Mouse (Mus musculus) MEL (cell line): ENCODE results near the gene Slc10a6. TPM values are rescaled to one million over a fixed set of nuclear protein-coding genes. Genes with fewer than 3 reads are reported as not detected.

ENCODE experiments used
- DNase-seq: peaks from one replicate; pipeline ENCODE4 v3.0.0; 2011; ENCODE audit warnings: low read depth, low spot score
- H3K27ac ChIP-seq: 2 replicates; pipeline ENCODE4 v1.5.1; 2012; ENCODE audit warnings: low read depth, mild to moderate bottlenecking, control low read depth, low read length, moderate library complexity; ENCODE audit not compliant: control insufficient read depth
- H3K27me3 ChIP-seq, 2 experiments: fragments of 150-350 bp in 1 of 2; sonication (generic) in 1 of 2; 2 replicates each; pipeline ENCODE4 v1.6.1; 2012; ENCODE audit warnings: low read length in 2 of 2, mild to moderate bottlenecking in 2 of 2, improper control_type of control experiment in 1 of 2, moderate library complexity in 1 of 2; ENCODE audit not compliant: insufficient read depth in 2 of 2, control insufficient read depth in 1 of 2
- H3K36me3 ChIP-seq, 2 experiments: 2 replicates each; pipeline ENCODE4 v1.6.1; 2012 to 2014; ENCODE audit warnings: low read length in 2 of 2, improper control_type of control experiment in 1 of 2, inconsistent platforms in 1 of 2, mild to moderate bottlenecking in 1 of 2; ENCODE audit not compliant: insufficient read depth in 2 of 2, control insufficient read depth in 1 of 2
- H3K4me1 ChIP-seq, 2 experiments: fragments of 150-350 bp in 1 of 2; sonication (generic) in 1 of 2; 2 replicates each; pipeline ENCODE4 v1.6.1; 2012; ENCODE audit warnings: low read length in 2 of 2, improper control_type of control experiment in 1 of 2, mild to moderate bottlenecking in 1 of 2; ENCODE audit not compliant: insufficient read depth in 2 of 2, control insufficient read depth in 1 of 2
- H3K4me3 ChIP-seq, 2 experiments: fragments of 150-350 bp in 1 of 2; sonication (generic) in 1 of 2; 2 replicates each; pipeline ENCODE4 v1.5.1; 2012; ENCODE audit warnings: low read depth in 2 of 2, low read length in 2 of 2, mild to moderate bottlenecking in 2 of 2, moderate library complexity in 2 of 2, control low read depth in 1 of 2, improper control_type of control experiment in 1 of 2; ENCODE audit not compliant: control insufficient read depth in 1 of 2, insufficient read depth in 1 of 2
- H3K79me2 ChIP-seq: 2 replicates; pipeline ENCODE4 v1.6.1; 2012; ENCODE audit warnings: mild to moderate bottlenecking, low read length, moderate library complexity; ENCODE audit not compliant: control insufficient read depth, poor library complexity, insufficient read depth
- H3K9ac ChIP-seq: 2 replicates; pipeline ENCODE4 v1.6.1; 2012; ENCODE audit warnings: low read depth, mild to moderate bottlenecking, control low read depth, low read length, moderate library complexity; ENCODE audit not compliant: control insufficient read depth, poor library complexity, severe bottlenecking
- H3K9me3 ChIP-seq: fragments of 150-350 bp; sonication (generic); replicated peaks from 2 replicates; pipeline ENCODE4 v1.6.1; 2012; ENCODE audit warnings: mild to moderate bottlenecking, low read length, improper control_type of control experiment, moderate library complexity; ENCODE audit not compliant: insufficient read depth
- CHD2 ChIP-seq: IDR thresholded peaks from 2 replicates; pipeline ENCODE4 v1.6.1; 2011; ENCODE audit warnings: low read length, improper control_type of control experiment
- CTCF ChIP-seq, 3 experiments: IDR thresholded peaks in 2 of 3; conservative IDR thresholded peaks in 1 of 3; 2 replicates each; pipeline ENCODE4 v1.5.1; 2011 to 2012; ENCODE audit warnings: low read length in 3 of 3, low read depth in 2 of 3, mild to moderate bottlenecking in 2 of 3, improper control_type of control experiment in 1 of 3, inconsistent platforms in 1 of 3, mixed read lengths in 1 of 3, moderate library complexity in 1 of 3; ENCODE audit not compliant: control insufficient read depth in 1 of 3, insufficient read depth in 1 of 3, poor library complexity in 1 of 3, severe bottlenecking in 1 of 3
- EP300 ChIP-seq, 2 experiments: IDR thresholded peaks; 2 replicates each; pipeline ENCODE4 v1.6.1; 2011; ENCODE audit warnings: improper control_type of control experiment in 2 of 2, low read length in 2 of 2, low read depth in 1 of 2, mild to moderate bottlenecking in 1 of 2
- GATA1 ChIP-seq: IDR thresholded peaks from 2 replicates; pipeline ENCODE4 v1.6.1; 2011; ENCODE audit warnings: low read depth, low read length, improper control_type of control experiment
- HCFC1 ChIP-seq: IDR thresholded peaks from 2 replicates; pipeline ENCODE4 v1.6.1; 2012; ENCODE audit warnings: low read depth, mild to moderate bottlenecking, inconsistent platforms, low read length, improper control_type of control experiment, moderate library complexity
- KAT2A ChIP-seq: conservative IDR thresholded peaks from 2 replicates; pipeline ENCODE4 v1.6.1; 2012; ENCODE audit warnings: low read depth, low read length, improper control_type of control experiment, inconsistent platforms
- NRF1 ChIP-seq: IDR thresholded peaks from 2 replicates; pipeline ENCODE4 v1.6.1; 2014; ENCODE audit warnings: low read depth, mild to moderate bottlenecking, inconsistent platforms, low read length, improper control_type of control experiment, moderate library complexity; ENCODE audit not compliant: poor library complexity, insufficient read depth, severe bottlenecking
- RAD21 ChIP-seq: IDR thresholded peaks from 2 replicates; pipeline ENCODE4 v1.6.1; 2011; ENCODE audit warnings: mild to moderate bottlenecking, low read depth, low read length, improper control_type of control experiment
- SMC3 ChIP-seq: IDR thresholded peaks from 2 replicates; pipeline ENCODE4 v1.6.1; 2011; ENCODE audit warnings: low read depth, low read length, improper control_type of control experiment
- TBP ChIP-seq: IDR thresholded peaks from 2 replicates; pipeline ENCODE4 v1.8.0; 2011; ENCODE audit warnings: low read depth, low read length, improper control_type of control experiment
- TCF12 ChIP-seq: IDR thresholded peaks from 2 replicates; pipeline ENCODE4 v1.6.1; 2014; ENCODE audit warnings: low read depth, mild to moderate bottlenecking, inconsistent platforms, low read length, improper control_type of control experiment, moderate library complexity
- USF1 ChIP-seq: IDR thresholded peaks from 2 replicates; pipeline ENCODE4 v1.6.1; 2014; ENCODE audit warnings: low read depth, mild to moderate bottlenecking, inconsistent platforms, low read length, improper control_type of control experiment, moderate library complexity
- USF2 ChIP-seq, 2 experiments: IDR thresholded peaks; 2 replicates each; pipeline ENCODE4 v1.6.1; 2011 to 2012; ENCODE audit warnings: improper control_type of control experiment in 2 of 2, low read length in 2 of 2, borderline replicate concordance in 1 of 2, inconsistent platforms in 1 of 2, low read depth in 1 of 2, mild to moderate bottlenecking in 1 of 2; ENCODE audit not compliant: insufficient read depth in 1 of 2
- ZNF384 ChIP-seq: IDR thresholded peaks from 2 replicates; pipeline ENCODE4 v1.6.1; 2012; ENCODE audit warnings: low read depth, mild to moderate bottlenecking, inconsistent platforms, low read length, improper control_type of control experiment
- polyA plus RNA-seq, 2 experiments: library from polyadenylated mRNA; stranded (reverse) in 1 of 2; unstranded in 1 of 2; fragments of >175 nt in 1 of 2; fragments of >200 nt in 1 of 2; gene quantifications; 2 replicates each; pipeline versions ENCODE4 v1.2.1 to v1.2.4; 2012; ENCODE audit warnings: low replicate concordance in 2 of 2, low read depth in 1 of 2; ENCODE audit not compliant: insufficient read length in 2 of 2, insufficient read depth in 1 of 2, missing spikeins in 1 of 2
- total RNA-seq: library from RNA; depleted of rRNA; stranded (reverse); fragments of 300-350 nt; gene quantifications from 2 replicates; pipeline ENCODE4 v1.2.3, GENCODE M21; 2012

Gene Slc10a6
- total and polyA plus RNA-seq, 3 experiments, result not detected

GRCm38 (mm10) chr5:103612316-103612715, 16.9 kb downstream of the Slc10a6 start:
- Histone ChIP-seq H3K27ac (no peak overlapping the region), H3K36me3 (no peaks in the 10 kb centered on the region), H3K27me3 (peaks cover 3 to 4% of the 10 kb centered on the region in 2 experiments; a peak in 3 of 4 replicates), H3K79me2 (no peaks in the 10 kb centered on the region), H3K9ac (no peak overlapping the region), H3K4me3 (no peak overlapping the region), H3K9me3 (no peaks in the 10 kb centered on the region), H3K4me1 (no peaks in the 10 kb centered on the region)
- no peak for TF ChIP-seq NRF1
- no peak for TF ChIP-seq ZNF384
- TF ChIP-seq TBP, result no peak
- TF ChIP-seq CTCF (IDR thresholded peaks at IDR 0.05 in 2 of 3, conservative IDR thresholded peaks at IDR 0.05 in 1 of 3; ENCODE audit: control insufficient read depth in 1 of 3, insufficient read depth in 1 of 3, low read depth in 2 of 3, low read length in 3 of 3, poor library complexity in 1 of 3, severe bottlenecking in 1 of 3), result no peak
- no peak for TF ChIP-seq SMC3
- no peak for TF ChIP-seq GATA1
- no peak for DNase-seq

GRCm38 (mm10) chr5:103610856-103611472, 18.2 kb downstream of the Slc10a6 start:
- TF ChIP-seq CTCF (IDR thresholded peaks at IDR 0.05 in 2 of 3, conservative IDR thresholded peaks at IDR 0.05 in 1 of 3; ENCODE audit: control insufficient read depth in 1 of 3, insufficient read depth in 1 of 3, low read depth in 2 of 3, low read length in 3 of 3, poor library complexity in 1 of 3, severe bottlenecking in 1 of 3), result no peak
- no peak for TF ChIP-seq CHD2
- TF ChIP-seq HCFC1, result no peak
- TF ChIP-seq USF2 (IDR thresholded peaks at IDR 0.05; ENCODE audit: borderline replicate concordance in 1 of 2, insufficient read depth in 1 of 2, low read depth in 1 of 2, low read length in 2 of 2), result no peak
- TF ChIP-seq EP300 (IDR thresholded peaks at IDR 0.05; ENCODE audit: low read depth in 1 of 2, low read length in 2 of 2), result no peak
- no peak for TF ChIP-seq TCF12
- no peak for TF ChIP-seq USF1
- no peak for TF ChIP-seq NRF1
- no peak for TF ChIP-seq RAD21
- no peak for TF ChIP-seq KAT2A
- TF ChIP-seq, all 39 proteins: peak for 0
- H3K4me3 ChIP-seq, result no peak overlapping the region
- no peak overlapping the region for H3K27ac ChIP-seq
- H3K4me1 ChIP-seq, result no peaks in the 10 kb centered on the region
- H3K9ac ChIP-seq, result no peak overlapping the region
- H3K36me3 ChIP-seq, result no peaks in the 10 kb centered on the region
- H3K9me3 ChIP-seq, result no peaks in the 10 kb centered on the region
- no peak for DNase-seq
- peaks cover 3 to 4% of the 10 kb centered on the region in 2 experiments; a peak in 3 of 4 replicates for H3K27me3 ChIP-seq
- no peaks in the 10 kb centered on the region for H3K79me2 ChIP-seq
